Mouse (Mus musculus): ENCODE measurements at regions not wholly inside any gene's neighbourhood (a gene's known extent, or its start where the extent isn't known, plus 50 kb on each side); places are given as distances from the start of the nearest gene placed in this dataset.

GRCm38 (mm10) chr15:56746698-56747097 is 730.7 kb downstream of the Slc22a22 start:
- TF ChIP-seq CTCF (IDR thresholded peaks at IDR 0.05; ENCODE audit: low read depth, low read length) (no peak), POLR2A (IDR thresholded peaks at IDR 0.05; ENCODE audit: extremely low read depth, insufficient read depth, low read length) (no peak)
